8 mouse cellular contexts compared by ENCODE assay signal in genomic region chr14:31434426-31434825, GRCm38 (mm10). TPM values are rescaled to one million over a fixed set of nuclear protein-coding genes. Genes with fewer than 3 reads are reported as not detected.
DNase-seq lines count a peak whose midpoint lies in the region; ATAC-seq lines count a peak whose summit lies in the region.

No protein-coding gene starts in this region.

- intact Hi-C loops in left cerebral cortex, postnatal 36 days (cut with DNase I): no loop called here

- H3K9me3 ChIP-seq in neural tube, embryonic 11.5 days (ENCODE audit: control insufficient read depth, low read length): no peaks in the 10 kb centered on the region
- H3K9me3 ChIP-seq in liver, embryonic 11.5 days (ENCODE audit: control insufficient read depth, low read length): no peaks in the 10 kb centered on the region

- no peak for ATAC-seq in neural tube, embryonic 11.5 days (ENCODE audit: insufficient read depth, low FRiP score, low TSS enrichment)
- no peak for ATAC-seq in liver, embryonic 11.5 days (replicated peaks; ENCODE audit: low FRiP score)
- ATAC-seq in erythroblast, adult 5-6 weeks (replicated peaks; ENCODE audit: low FRiP score, poor library complexity, severe bottlenecking): no peak

- no peak overlapping the region for H3K9ac ChIP-seq in neural tube, embryonic 11.5 days (ENCODE audit: low read length)
- no peak overlapping the region for H3K9ac ChIP-seq in liver, embryonic 11.5 days (ENCODE audit: low read depth, low read length)

- no peak overlapping the region for H3K4me3 ChIP-seq in neural tube, embryonic 11.5 days (ENCODE audit: low read depth, low read length)
- H3K4me3 ChIP-seq in liver, embryonic 11.5 days (ENCODE audit: low read depth, low read length): peak overlapping the region; percentile 75; the same call in 1 of the 2 replicates

- peaks cover 16% of the 10 kb centered on the region; the same call in 1 of the 2 replicates for H3K4me1 ChIP-seq in neural tube, embryonic 11.5 days (ENCODE audit: control insufficient read depth, insufficient read depth, low read length)
- peaks cover 18% of the 10 kb centered on the region for H3K4me1 ChIP-seq in liver, embryonic 11.5 days (replicated peaks; ENCODE audit: control insufficient read depth, insufficient read depth, low read length)

- H3K27me3 ChIP-seq in neural tube, embryonic 11.5 days (ENCODE audit: control insufficient read depth, insufficient read depth, low read length): no peaks in the 10 kb centered on the region
- peaks cover 8% of the 10 kb centered on the region for H3K27me3 ChIP-seq in liver, embryonic 11.5 days (replicated peaks; ENCODE audit: control insufficient read depth, insufficient read depth, low read length)

- peak overlapping the region; percentile 98 for H3K4me2 ChIP-seq in neural tube, embryonic 11.5 days (ENCODE audit: low read depth)
- peak overlapping the region; percentile 98 for H3K4me2 ChIP-seq in liver, embryonic 11.5 days

- H3K27ac ChIP-seq in neural tube, embryonic 11.5 days (ENCODE audit: low read depth, low read length): no peak overlapping the region
- H3K27ac ChIP-seq in liver, embryonic 11.5 days (ENCODE audit: low read depth, low read length): no peak overlapping the region

- WGBS in neural tube, embryonic 11.5 days: 39% methylated on average over 5 of the region's 5 CpGs
- 55% methylated on average over 5 of the region's 5 CpGs for WGBS in liver, embryonic 11.5 days

- DNase-seq in cerebellum, adult 9-11 months: peak; percentile 23
- no peak for DNase-seq in cerebellum, adult 8-10 months
- no peak for DNase-seq in neural tube, embryonic 11.5 days (ENCODE audit: low spot score)
- no peak for DNase-seq in neural tube, embryonic 10.5 days (ENCODE audit: extremely low spot score, low spot score)
- DNase-seq in liver, embryonic 11.5 days (ENCODE audit: low spot score): no peak
- no peak for DNase-seq in layer of hippocampus, adult 9-11 months
- no peak for DNase-seq in left cerebral cortex, postnatal 36 days (ENCODE audit: low spot score in 2 of 2)

- H3K36me3 ChIP-seq in neural tube, embryonic 11.5 days (ENCODE audit: control insufficient read depth, insufficient read depth, low read length): no peaks in the 10 kb centered on the region
- H3K36me3 ChIP-seq in liver, embryonic 11.5 days (ENCODE audit: control insufficient read depth, insufficient read depth, low read length): peaks cover 2% of the 10 kb centered on the region; the same call in 1 of the 2 replicates

RNA-seq across cellular contexts. Expression of gene Sh3bp5, which starts 1.5 kb away (rescaled TPM):
- 17.2 and 20.1 TPM in 2 replicates for polyA plus RNA-seq in neural tube, embryonic 11.5 days (2014; fragmentation: Nextera tagmentation; extraction: Ambion mirVana)
- 15.0 and 17.3 TPM in 2 replicates for polyA plus RNA-seq in liver, embryonic 11.5 days (2014; fragmentation: Nextera tagmentation; extraction: Ambion mirVana)
- total RNA-seq in erythroblast, adult 5-6 weeks (2015; ENCODE audit: low replicate concordance): 8.5 and 15.3 TPM in 2 replicates
- total RNA-seq in erythroblast, adult 5-6 weeks (2017; ENCODE audit: low replicate concordance): 8.1 and 11.1 TPM in 2 replicates
- total RNA-seq in left cerebral cortex, postnatal 36 days (2021): 10 to 100 TPM; 60.1 to 60.2 TPM

RNA-seq across cellular contexts. Expression of gene Eaf1, which starts 59.8 kb away (rescaled TPM):
- 21.8 and 22.5 TPM in 2 replicates for polyA plus RNA-seq in neural tube, embryonic 11.5 days (2014; fragmentation: Nextera tagmentation; extraction: Ambion mirVana)
- 39.1 and 44.5 TPM in 2 replicates for polyA plus RNA-seq in liver, embryonic 11.5 days (2014; fragmentation: Nextera tagmentation; extraction: Ambion mirVana)
- 10.4 and 13.0 TPM in 2 replicates for total RNA-seq in erythroblast, adult 5-6 weeks (2015; ENCODE audit: low replicate concordance)
- 8.2 and 12.0 TPM in 2 replicates for total RNA-seq in erythroblast, adult 5-6 weeks (2017; ENCODE audit: low replicate concordance)
- total RNA-seq in left cerebral cortex, postnatal 36 days (2021): 10 to 100 TPM; 12.4 to 13.8 TPM
